Mouse (Mus musculus): ENCODE results near the gene Dhx40.
"Not testable (repeated sequence)": the region's sequence is repeated elsewhere in the genome, so short reads cannot be mapped to it uniquely, and the experiment has no call there.

Gene Dhx40

GRCm38 (mm10) chr11:86751010-86751409, 56.5 kb downstream of the Dhx40 start:
- DNase-seq (ENCODE audit: low spot score in 2 of 2), result no peak

GRCm38 (mm10) chr11:86749776-86750423, 57.6 kb downstream of the Dhx40 start:
- DNase-seq (ENCODE audit: low spot score in 2 of 2), result no peak

GRCm38 (mm10) chr11:86745634-86746404, 61.7 kb downstream of the Dhx40 start:
- no peak for DNase-seq (ENCODE audit: low spot score in 2 of 2)

DNA sequence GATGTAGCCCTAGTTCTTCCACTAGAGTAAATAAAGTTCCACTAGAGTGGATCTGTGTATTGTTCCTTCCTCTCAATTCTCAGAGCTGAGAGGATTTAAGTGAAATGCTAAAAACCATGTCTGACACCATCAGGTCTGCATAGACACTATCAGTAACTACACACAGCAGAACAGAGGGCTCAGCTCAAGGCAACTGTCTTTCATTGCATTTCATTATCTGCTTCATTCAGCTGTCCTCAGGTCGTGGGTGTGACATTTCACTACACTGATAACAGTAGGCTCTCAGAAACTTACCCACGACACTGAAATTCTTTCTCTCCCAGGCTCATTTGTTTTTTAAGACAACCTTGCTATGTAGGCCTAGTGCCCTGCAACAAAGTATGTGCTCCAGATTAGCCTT, 64.9 kb downstream of the Dhx40 start:
- no peak for DNase-seq (ENCODE audit: low spot score in 2 of 2)

DNA sequence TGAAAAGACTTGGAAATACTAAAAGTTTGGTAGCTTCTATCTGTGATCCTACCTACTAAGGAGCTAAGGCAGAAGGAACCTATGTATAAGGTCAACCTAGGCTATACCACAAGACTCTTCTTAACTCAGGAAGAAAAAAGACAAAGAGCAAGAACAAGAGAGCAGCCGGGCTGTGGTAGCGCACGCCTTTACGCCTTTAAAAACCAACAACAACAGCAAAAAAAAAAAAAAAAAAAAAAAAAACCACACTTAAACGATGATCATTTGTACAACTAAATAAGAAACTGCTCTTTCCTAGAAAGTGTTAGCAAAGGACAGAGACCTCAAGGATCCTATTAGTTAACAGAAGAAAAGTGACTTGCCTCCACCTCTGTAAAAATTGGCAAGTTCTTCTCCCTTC, 66.0 kb downstream of the Dhx40 start:
- no peak for DNase-seq (ENCODE audit: low spot score in 2 of 2)

DNA sequence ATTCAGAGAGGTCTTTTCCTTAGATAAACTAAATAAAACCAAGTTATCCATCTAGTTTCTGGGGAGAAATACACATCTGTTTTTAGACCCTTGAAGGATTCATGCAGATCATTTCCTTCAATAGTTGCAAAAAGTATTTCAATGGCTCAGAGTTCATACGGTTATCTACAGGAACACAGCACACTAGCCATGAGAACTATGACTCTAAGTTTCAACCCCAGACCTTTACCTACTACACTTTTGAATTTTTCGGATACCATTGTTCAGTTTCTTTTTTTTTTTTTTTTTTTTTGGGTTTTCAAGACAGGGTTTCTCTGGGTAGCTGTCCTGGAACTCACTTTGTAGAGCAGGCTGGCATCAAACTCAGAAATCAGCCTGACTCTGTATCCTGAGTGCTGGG, 68.1 kb downstream of the Dhx40 start:
- DNase-seq (ENCODE audit: low spot score in 2 of 2), result no peak

- DNase-seq (ENCODE audit: low spot score in 2 of 2), result no peak
These were observed 68.6 kb downstream of the Dhx40 start for GRCm38 (mm10) chr11:86738956-86739355.

DNA sequence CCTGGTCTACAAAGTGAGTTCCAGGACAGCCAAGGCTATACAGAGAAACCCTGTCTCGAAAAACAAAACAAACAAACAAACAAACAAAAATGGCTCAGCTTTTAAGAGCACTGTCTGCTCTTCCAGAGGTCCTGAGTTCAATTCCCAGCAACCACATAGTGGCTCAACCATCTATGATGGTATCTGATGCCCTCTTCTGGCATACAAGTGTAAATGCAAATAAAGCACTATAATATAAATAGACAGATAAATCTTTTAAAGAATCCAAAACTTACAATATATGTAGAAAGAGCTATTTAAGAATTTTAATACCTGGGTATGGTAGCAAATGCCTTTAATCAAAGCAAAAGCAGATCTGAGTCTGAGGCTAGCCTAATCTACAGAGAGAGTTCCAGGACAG, 69.2 kb downstream of the Dhx40 start:
- not testable (repeated sequence) for DNase-seq (ENCODE audit: low spot score in 2 of 2)

GRCm38 (mm10) chr11:86737301-86738000, 70.1 kb downstream of the Dhx40 start:
- no peak for DNase-seq (ENCODE audit: low spot score in 2 of 2)

DNA sequence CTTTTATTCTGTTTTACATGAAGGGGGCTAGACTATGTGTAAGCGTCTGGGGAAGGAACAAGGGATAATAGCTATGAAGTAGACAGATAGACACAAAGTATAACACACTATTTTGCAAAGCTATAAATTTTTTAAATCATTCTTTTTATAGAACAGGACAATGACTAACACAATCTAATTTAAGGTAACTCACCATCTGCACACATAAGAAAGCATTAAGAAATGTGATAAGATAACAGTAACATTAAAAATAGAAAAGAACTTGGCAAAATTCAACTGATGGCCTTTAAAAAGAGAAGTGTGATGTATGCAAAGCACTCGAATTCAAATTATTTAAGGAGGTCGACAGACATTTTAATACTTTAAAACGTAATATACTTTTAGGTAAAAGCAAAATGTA, 72.6 kb downstream of the Dhx40 start:
- no peak for DNase-seq (ENCODE audit: low spot score in 2 of 2)

- no peak for DNase-seq (ENCODE audit: low spot score in 2 of 2)
These were observed 73.2 kb downstream of the Dhx40 start for GRCm38 (mm10) chr11:86734241-86734939.

DNA sequence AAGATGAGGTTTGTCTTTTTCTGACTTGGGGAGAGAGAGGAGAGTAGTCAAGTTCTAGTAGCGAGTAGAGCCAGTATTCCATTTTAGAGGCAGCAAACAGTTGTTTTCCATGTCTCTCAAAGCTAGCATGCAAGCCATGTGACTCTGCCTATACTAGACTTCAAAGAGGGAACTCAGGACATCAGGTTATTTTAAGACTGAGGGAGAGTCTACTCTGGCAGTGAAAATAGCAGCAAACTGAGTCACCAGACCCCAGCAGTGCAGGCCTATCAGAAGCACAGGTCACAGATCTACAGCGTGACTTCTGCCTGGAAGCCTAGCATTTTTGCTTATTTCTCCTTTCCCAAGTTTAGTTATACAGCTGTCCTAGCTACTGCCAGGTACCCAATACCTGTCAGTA, 76.1 kb downstream of the Dhx40 start:
- DNase-seq (ENCODE audit: low spot score in 2 of 2), result no peak

GRCm38 (mm10) chr11:86725607-86726006, 81.9 kb downstream of the Dhx40 start:
- DNase-seq (ENCODE audit: low spot score in 2 of 2), result no peak

- no peak for DNase-seq (ENCODE audit: low spot score in 2 of 2)
These were observed 82.6 kb downstream of the Dhx40 start for GRCm38 (mm10) chr11:86724982-86725381.

DNA sequence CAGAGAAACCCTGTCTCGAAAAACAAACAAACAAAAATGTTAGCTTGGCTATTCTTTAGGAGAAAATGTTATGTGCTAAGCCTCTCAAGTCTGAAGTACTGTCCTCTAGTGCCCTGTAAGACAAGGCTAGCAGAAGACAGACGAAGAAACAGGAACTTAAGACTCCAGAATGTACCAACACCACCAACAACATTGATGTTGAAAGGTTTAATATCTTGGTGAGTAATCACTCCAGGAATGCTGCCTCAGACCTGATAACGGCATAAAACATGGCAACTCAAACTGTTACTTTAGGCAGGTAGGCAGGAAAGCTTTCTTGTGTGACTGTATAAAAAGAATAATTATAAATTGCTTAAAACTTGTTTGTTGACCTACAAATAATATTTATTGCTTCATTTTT, 83.5 kb downstream of the Dhx40 start:
- no peak for DNase-seq (ENCODE audit: low spot score in 2 of 2)

- no peak for DNase-seq (ENCODE audit: low spot score in 2 of 2)
These were observed 88.2 kb downstream of the Dhx40 start for GRCm38 (mm10) chr11:86719390-86719789.
